Mouse (Mus musculus) 416B (cell line): Measurements from ENCODE around the gene Adal.

ENCODE experiments used
- DNase-seq: peaks from one replicate; pipeline ENCODE4 v3.0.0; 2011; ENCODE audit warnings: low read depth

Gene Adal

GRCm38 (mm10) chr2:121178828-121179479, 38.7 kb downstream of the Adal start:
- DNase-seq, result peak; percentile 55

- DNase-seq, result no peak
Observed at GRCm38 (mm10) chr2:121183431-121183830, 43.2 kb downstream of the Adal start.

DNA sequence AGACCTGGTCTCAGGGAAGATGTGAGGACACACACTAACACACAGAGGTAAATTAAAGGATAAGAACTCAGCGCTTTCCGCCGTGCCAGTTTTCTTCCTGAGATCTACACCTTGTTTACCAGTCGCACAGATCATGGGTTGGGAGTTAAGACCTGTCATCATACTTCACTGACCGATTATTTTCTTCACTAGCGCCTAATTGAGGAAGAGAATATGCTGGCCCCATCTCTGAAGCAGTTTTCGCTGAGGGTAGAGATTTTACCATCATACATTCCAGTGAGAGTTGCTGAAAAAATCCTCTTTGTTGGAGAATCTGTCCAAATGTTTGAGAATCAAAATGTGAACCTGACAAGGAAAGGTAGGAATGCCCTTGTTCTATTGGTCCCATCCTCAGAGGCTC, 43.9 kb downstream of the Adal start:
- DNase-seq, result no peak

DNA sequence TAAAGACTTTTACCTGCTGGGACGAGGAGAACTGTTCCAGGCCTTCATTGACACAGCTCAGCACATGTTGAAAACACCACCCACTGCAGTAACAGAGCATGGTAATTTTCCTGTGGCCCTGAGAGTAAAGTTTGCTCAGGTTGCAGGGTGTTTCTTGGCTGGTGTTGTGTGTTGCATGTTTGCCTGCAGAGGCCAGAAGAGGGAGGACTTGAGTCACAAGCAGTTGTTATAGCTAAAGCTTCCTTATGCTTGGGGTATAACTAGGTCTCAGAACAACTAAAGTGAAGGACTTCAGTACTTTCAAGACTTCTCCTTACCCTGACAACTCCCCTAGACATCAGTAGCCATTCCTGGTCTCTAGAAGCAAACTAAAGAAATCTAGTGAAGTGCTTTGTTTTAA, 48.3 kb downstream of the Adal start:
- peak; percentile 33 for DNase-seq

DNA sequence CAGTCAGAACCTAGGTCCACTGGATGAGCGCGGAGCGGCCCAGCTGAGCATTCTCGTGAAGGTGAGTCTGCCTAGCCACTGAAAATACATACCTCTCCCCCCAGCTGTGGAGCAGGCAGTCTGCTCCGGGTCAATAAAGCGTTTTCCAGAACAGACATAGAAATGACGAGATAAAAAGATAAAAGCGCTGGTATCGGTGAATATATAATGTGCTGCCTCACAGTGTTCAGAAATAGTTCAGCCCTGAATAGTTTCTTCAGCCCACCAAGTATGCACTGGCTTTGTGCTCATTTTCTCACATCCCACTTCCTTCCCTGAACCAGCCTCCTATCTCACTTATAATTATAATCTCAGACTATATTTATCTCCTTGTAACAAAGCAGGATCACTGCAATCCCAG, 55.2 kb downstream of the Adal start:
- no peak for DNase-seq

DNA sequence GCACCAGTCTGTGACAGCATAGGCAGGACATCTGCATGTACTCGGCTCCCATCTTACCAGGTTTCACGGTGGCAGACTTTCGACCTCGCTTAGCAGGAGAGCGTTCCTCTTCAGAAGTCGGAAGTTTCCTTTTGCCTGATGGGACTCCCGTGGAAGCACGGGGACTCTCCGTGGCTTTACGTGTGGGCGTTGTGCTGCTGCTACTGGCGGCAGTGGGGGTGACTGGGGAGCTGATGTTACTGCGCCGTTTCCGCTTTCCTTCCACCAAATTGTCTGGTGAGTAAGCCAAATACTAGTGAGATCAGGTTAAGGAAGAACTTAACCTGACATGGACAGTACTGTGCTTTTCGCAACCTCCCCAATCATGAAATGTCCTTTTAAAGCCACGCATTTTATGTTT, 64.0 kb downstream of the Adal start:
- no peak for DNase-seq
